Mouse (Mus musculus) megakaryocyte, embryonic 14.5 days (primary cell): ENCODE measurements around the gene Rtn4. TPM values are rescaled to one million over a fixed set of nuclear protein-coding genes. Genes with fewer than 3 reads are reported as not detected.

Experiments
- H3K27me3 ChIP-seq: replicated peaks from 2 replicates; pipeline ENCODE3; 2012; ENCODE audit warnings: inconsistent platforms
- H3K36me3 ChIP-seq: replicated peaks from 2 replicates; pipeline ENCODE3; 2012; ENCODE audit warnings: low read length, inconsistent platforms, mixed read lengths
- H3K4me1 ChIP-seq: 2 replicates; pipeline ENCODE4 v1.6.1; 2012; ENCODE audit warnings: inconsistent platforms
- H3K4me3 ChIP-seq: replicated peaks from 2 replicates; pipeline ENCODE3; 2012; ENCODE audit warnings: moderate library complexity, mild to moderate bottlenecking, inconsistent platforms
- H3K9me3 ChIP-seq: 2 replicates; pipeline ENCODE4 v1.6.1; 2012; ENCODE audit warnings: inconsistent platforms
- FLI1 ChIP-seq: IDR thresholded peaks from 2 replicates; pipeline ENCODE4 v1.6.1; 2012; ENCODE audit warnings: low read length, inconsistent platforms, mixed read lengths
- GATA1 ChIP-seq: IDR thresholded peaks from 3 replicates; pipeline ENCODE4 v1.6.1; 2012; ENCODE audit warnings: mixed read lengths, low read length, inconsistent platforms, borderline replicate concordance
- polyA plus RNA-seq: library from polyadenylated mRNA; stranded (reverse); fragments of >175 nt; gene quantifications from 2 replicates; pipeline ENCODE4 v1.2.3, GENCODE M21; 2012; ENCODE audit warnings: low replicate concordance; ENCODE audit not compliant: insufficient read depth

The Rtn4 gene
- polyA plus RNA-seq, 1 experiment: 295 TPM

DNA sequence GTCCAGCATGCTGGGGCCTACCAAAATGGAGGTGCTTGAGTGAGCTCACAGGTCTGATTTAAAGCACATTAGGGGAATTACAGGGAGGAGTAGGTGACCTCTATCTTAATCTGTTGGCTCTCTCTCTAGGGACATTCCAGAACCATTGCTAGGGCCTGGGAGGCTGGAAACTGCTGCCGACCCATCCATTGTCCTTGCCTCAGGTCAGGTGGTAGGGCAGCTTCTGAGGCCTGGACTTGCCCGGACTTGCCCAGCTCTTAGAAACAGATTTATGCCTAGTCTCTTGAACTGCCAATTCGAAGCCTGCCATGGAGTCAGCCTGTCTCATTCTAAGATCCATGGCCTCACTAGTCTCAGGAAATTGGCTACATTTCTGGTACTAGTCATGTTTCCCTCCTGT, 12.8 kb upstream of the Rtn4 start:
- no peak for TF ChIP-seq FLI1
- TF ChIP-seq GATA1: no peak

GRCm38 (mm10) chr11:29680771-29681170, 12.0 kb upstream of the Rtn4 start:
- peaks cover 5% of the 10 kb centered on the region; the same call in 1 of the 2 replicates for H3K9me3 ChIP-seq
- no peaks in the 10 kb centered on the region for H3K27me3 ChIP-seq
- peaks cover 4% of the 10 kb centered on the region for H3K4me1 ChIP-seq
- no peak overlapping the region for H3K4me3 ChIP-seq
- TF ChIP-seq FLI1 (no peak), GATA1 (no peak)
- H3K36me3 ChIP-seq: no peaks in the 10 kb centered on the region

More for the DNA sequence above, 12.8 kb upstream of the Rtn4 start:
- Histone ChIP-seq H3K27me3 (no peaks in the 10 kb centered on the region), H3K9me3 (peaks cover 5% of the 10 kb centered on the region; the same call in 1 of the 2 replicates), H3K36me3 (no peaks in the 10 kb centered on the region), H3K4me3 (no peak overlapping the region), H3K4me1 (no peaks in the 10 kb centered on the region; the same call in 1 of the 2 replicates)

DNA sequence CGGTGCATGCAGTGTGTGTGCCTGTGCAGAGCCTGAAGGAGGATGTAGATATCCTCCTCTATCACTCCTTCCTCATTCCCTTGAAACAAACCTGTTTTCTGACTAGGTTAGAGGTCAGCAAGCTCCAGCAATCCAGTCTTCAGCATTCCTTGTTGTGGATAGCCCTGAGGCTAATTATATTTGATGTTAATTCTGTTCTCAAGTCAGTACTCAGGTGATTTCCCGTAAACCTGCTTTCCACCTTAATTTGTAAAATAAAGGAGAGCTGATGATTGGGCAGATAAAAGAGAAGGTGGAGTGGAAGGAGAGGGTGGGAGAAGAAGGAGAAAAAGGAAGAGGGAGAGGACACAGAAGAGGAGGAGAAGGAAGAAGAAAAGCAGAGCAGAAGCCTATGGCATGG, 8.5 kb upstream of the Rtn4 start:
- TF ChIP-seq GATA1: no peak
- TF ChIP-seq FLI1: no peak

DNA sequence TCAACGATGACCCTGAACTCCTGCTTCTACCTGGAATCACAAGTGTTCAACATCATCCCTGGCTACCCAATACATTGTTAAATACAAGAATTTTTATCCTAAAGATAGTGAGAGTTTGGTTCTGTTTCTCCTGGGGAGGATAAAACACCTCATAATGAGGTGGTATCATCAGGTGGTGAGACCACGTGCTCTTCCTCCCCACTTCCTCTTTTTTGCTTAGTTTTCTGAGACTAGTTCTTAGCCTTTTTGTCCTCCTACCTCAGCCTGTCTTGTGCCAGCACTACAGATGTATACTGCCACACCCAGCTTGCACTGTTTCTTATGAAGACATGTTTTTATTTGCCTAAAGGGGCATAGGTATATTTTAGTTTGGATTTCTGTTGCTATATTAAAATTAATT, 6.6 kb upstream of the Rtn4 start:
- peaks cover 39% of the 10 kb centered on the region for H3K4me1 ChIP-seq
- TF ChIP-seq FLI1 (no peak), GATA1 (no peak)
- H3K4me3 ChIP-seq: no peak overlapping the region
- H3K36me3 ChIP-seq: no peaks in the 10 kb centered on the region
- no peaks in the 10 kb centered on the region for H3K9me3 ChIP-seq
- no peaks in the 10 kb centered on the region for H3K27me3 ChIP-seq

More for the DNA sequence above, 8.5 kb upstream of the Rtn4 start:
- Histone ChIP-seq H3K9me3 (no peaks in the 10 kb centered on the region), H3K4me1 (peaks cover 30% of the 10 kb centered on the region), H3K27me3 (no peaks in the 10 kb centered on the region), H3K36me3 (no peaks in the 10 kb centered on the region), H3K4me3 (no peak overlapping the region)

DNA sequence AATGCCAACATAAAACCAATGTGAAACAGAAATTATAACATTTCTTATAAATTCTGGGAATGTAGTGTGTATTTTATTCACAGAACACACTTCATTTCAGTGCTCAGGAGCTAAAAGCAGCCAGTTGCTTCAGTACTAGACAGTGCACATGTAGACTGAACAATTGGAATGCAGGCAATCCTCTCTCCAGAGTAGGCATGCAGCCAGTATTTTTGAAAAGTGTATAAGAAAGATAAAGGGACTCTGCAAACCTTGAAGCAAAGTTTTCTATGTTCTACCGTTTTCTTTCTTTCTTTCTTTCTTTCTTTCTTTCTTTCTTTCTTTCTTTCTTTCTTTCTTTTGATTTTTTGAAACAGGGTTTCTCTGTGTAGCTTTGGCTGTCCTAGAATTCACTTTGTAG, 1.2 kb upstream of the Rtn4 start:
- H3K4me3 ChIP-seq: no peak overlapping the region
- TF ChIP-seq FLI1 (no peak), GATA1 (no peak)
- H3K9me3 ChIP-seq: no peaks in the 10 kb centered on the region
- peaks cover 40% of the 10 kb centered on the region for H3K4me1 ChIP-seq
- H3K36me3 ChIP-seq: peaks cover 3% of the 10 kb centered on the region
- no peaks in the 10 kb centered on the region for H3K27me3 ChIP-seq

DNA sequence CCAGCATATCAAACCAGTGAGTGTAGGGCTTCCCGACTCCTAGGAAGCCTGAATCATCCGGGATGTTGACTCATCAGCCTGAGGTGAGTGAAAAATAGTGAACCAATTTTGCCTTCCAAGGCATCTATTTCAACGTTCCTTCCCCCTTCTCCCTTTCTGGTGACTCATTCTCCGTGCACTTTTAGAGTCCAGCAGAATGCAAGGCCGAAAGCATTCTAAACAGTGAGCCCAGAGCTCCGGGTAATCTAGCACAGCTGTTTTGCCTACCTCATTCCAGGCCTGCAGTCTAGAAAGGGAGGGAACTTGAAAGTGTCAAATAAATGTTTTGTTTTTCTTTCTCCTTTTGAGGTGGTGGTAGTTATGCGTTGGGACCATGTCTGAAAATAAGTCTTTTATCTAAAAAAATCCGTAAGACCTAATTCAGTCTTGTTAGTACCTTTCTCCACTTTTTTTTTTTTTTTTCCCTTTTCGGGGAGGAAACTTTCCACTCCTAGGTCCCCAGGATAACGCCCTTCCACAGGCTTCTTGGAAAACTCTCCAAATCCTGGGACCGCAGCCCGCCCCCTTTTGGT, 550 bp upstream of the Rtn4 start:
- TF ChIP-seq GATA1: no peak
- no peak for TF ChIP-seq FLI1
- Histone ChIP-seq H3K4me1 (peaks cover 45% of the 10 kb centered on the region), H3K36me3 (peaks cover 9% of the 10 kb centered on the region), H3K4me3 (peak overlapping the region; percentile 97), H3K27me3 (no peaks in the 10 kb centered on the region), H3K9me3 (no peaks in the 10 kb centered on the region)

- peak overlapping the region; percentile 97 for H3K4me3 ChIP-seq
- no peaks in the 10 kb centered on the region for H3K27me3 ChIP-seq
- peaks cover 24% of the 10 kb centered on the region for H3K36me3 ChIP-seq
- H3K4me1 ChIP-seq: peaks cover 40% of the 10 kb centered on the region
- no peaks in the 10 kb centered on the region for H3K9me3 ChIP-seq
- TF ChIP-seq FLI1: no peak
- no peak for TF ChIP-seq GATA1
These were observed 1.0 kb downstream of the Rtn4 start for GRCm38 (mm10) chr11:29693576-29694410.

DNA sequence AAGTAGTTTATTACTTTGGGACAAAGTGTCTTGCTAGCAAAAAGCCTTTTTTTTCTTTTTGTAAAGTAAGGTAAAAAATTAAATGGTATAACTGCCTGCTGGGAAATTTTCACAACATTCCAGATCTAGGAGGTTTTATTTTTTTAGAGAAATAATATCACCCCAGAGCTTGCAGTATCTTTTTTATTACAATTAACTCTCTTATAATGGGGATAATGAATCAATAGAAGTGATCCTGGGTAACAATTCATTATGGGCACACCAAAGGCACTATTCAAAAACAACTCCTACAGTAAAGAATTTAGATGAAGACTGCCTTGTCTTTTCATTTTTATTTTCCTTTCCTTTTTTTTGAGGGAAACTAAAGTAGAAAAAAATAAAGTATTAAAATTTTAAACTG, 2.0 kb downstream of the Rtn4 start:
- TF ChIP-seq GATA1: no peak
- no peak for TF ChIP-seq FLI1
- Histone ChIP-seq H3K4me3 (peak overlapping the region; percentile 97), H3K27me3 (no peaks in the 10 kb centered on the region), H3K4me1 (peaks cover 32% of the 10 kb centered on the region), H3K36me3 (peaks cover 25% of the 10 kb centered on the region), H3K9me3 (no peaks in the 10 kb centered on the region)

DNA sequence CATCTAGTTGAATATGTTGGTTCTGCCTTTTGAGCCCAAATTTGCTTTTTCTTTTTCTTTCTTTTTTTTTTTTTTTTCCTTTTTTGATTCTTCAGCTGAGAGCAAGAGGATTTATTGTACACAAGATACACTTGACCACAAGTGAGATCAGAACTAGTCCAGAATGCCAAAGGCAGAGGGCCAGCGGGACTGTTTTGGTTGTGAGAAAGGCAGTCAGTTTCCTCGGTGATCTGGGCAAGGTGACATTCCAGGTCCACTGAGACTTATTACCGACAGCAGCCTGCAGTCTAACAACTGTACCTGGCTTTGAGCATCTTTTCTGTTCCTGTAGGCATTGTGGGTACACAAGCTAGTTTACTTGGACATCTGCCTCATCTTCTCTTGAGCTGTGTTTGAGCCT, 10.0 kb downstream of the Rtn4 start:
- no peaks in the 10 kb centered on the region for H3K9me3 ChIP-seq
- H3K27me3 ChIP-seq: no peaks in the 10 kb centered on the region
- TF ChIP-seq FLI1 (no peak), GATA1 (no peak)
- peaks cover 40% of the 10 kb centered on the region for H3K4me1 ChIP-seq
- H3K36me3 ChIP-seq: peaks cover 59% of the 10 kb centered on the region
- H3K4me3 ChIP-seq: no peak overlapping the region

- H3K27me3 ChIP-seq: no peaks in the 10 kb centered on the region
- no peaks in the 10 kb centered on the region for H3K9me3 ChIP-seq
- no peak overlapping the region for H3K4me3 ChIP-seq
- TF ChIP-seq GATA1 (no peak), FLI1 (no peak)
- H3K4me1 ChIP-seq: peaks cover 40% of the 10 kb centered on the region
- peaks cover 71% of the 10 kb centered on the region for H3K36me3 ChIP-seq
These were observed 12.5 kb downstream of the Rtn4 start for GRCm38 (mm10) chr11:29705263-29705662.
